ENCODE assay signal across 24 mouse cellular contexts in the genomic region with DNA sequence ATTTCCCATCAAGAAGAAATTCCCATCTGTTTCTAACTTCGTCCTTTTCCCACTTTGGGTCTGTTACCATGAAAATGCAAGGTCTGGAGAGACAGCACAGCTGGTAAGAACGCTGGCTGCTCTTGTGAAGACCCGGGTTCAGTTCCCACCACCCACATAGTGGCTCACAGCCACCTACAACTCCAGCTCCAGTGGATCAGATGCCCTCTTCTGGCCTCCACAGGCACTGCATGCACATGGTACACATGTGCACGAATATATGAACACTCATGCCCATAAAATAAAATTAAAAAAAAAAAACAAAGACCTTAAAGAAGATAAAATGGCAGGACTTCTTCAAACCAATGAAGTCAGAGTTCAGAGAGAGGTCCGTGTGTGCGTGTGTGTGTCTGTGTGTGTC. TPM values are rescaled to one million over a fixed set of nuclear protein-coding genes. Genes with fewer than 3 reads are reported as not detected.
DNase-seq lines count a peak whose midpoint lies in the region; ATAC-seq and TF ChIP-seq lines count a peak whose summit lies in the region.
"Had no signal": no experiment of that assay in that cellular context is flagged by ENCODE, and none has a peak within 500 bp of the region (broad histone marks: within the 10 kb centered on the region; RNA-seq: fewer than 3 reads in every experiment).

No protein-coding gene starts in this region.

- no peaks in the 10 kb centered on the region for H3K27me3 ChIP-seq in midbrain, embryonic 11.5 days (ENCODE audit: control insufficient read depth, insufficient read depth, low read length)
- H3K27me3 ChIP-seq in midbrain, embryonic 10.5 days (ENCODE audit: low read depth, poor library complexity, severe bottlenecking): no peaks in the 10 kb centered on the region
- H3K27me3 ChIP-seq in stomach, postnatal 0 days (ENCODE audit: control insufficient read depth, insufficient read depth, low read length): no peaks in the 10 kb centered on the region
- H3K27me3 ChIP-seq in embryonic facial prominence, embryonic 10.5 days (replicated peaks; ENCODE audit: low read depth, poor library complexity, severe bottlenecking): no peaks in the 10 kb centered on the region
- H3K27me3 ChIP-seq: CH12.LX; embryonic facial prominence, embryonic 13.5 days; heart, embryonic 13.5 days; intestine, embryonic 15.5 days; liver, embryonic 15.5 days; midbrain, embryonic 12.5 days; neural tube, embryonic 13.5 days had no signal

- H3K9ac ChIP-seq in midbrain, embryonic 11.5 days (ENCODE audit: low read length): no peak overlapping the region
- H3K9ac ChIP-seq in stomach, postnatal 0 days (ENCODE audit: low read length): no peak overlapping the region
- H3K9ac ChIP-seq: embryonic facial prominence, embryonic 13.5 days; heart, embryonic 13.5 days; hindbrain, embryonic 14.5 days; intestine, embryonic 15.5 days; liver, embryonic 15.5 days; midbrain, embryonic 12.5 days; neural tube, embryonic 13.5 days had no signal

- no peak overlapping the region for H3K4me3 ChIP-seq in gastrocnemius, adult 2 months
- no peak overlapping the region for H3K4me3 ChIP-seq in left cerebral cortex, adult 2 months
- no peak overlapping the region for H3K4me3 ChIP-seq in midbrain, embryonic 11.5 days (ENCODE audit: low read depth, low read length)
- H3K4me3 ChIP-seq in midbrain, embryonic 10.5 days: no peak overlapping the region
- H3K4me3 ChIP-seq in stomach, postnatal 0 days (ENCODE audit: low read depth, low read length): no peak overlapping the region
- H3K4me3 ChIP-seq in embryonic facial prominence, embryonic 10.5 days: no peak overlapping the region
- H3K4me3 ChIP-seq: embryonic facial prominence, embryonic 13.5 days; heart, embryonic 13.5 days; intestine, embryonic 15.5 days; limb, embryonic 10.5 days; liver, embryonic 15.5 days; midbrain, embryonic 12.5 days; neural tube, embryonic 13.5 days had no signal

- no peak for DNase-seq in gastrocnemius, adult 2 months
- no peak for DNase-seq in gastrocnemius, adult 8-10 months (ENCODE audit: low spot score in 2 of 2)
- DNase-seq in left cerebral cortex, adult 2 months (ENCODE audit: extremely low spot score in 1 of 2, low spot score in 2 of 2): no peak
- DNase-seq in left cerebral cortex, adult 11 months (ENCODE audit: low spot score): no peak
- DNase-seq in midbrain, embryonic 11.5 days (ENCODE audit: low spot score, missing footprints): peak; percentile 44
- DNase-seq in midbrain, embryonic 10.5 days (ENCODE audit: low spot score): no peak
- DNase-seq in stomach, postnatal 0 days (ENCODE audit: low spot score): no peak
- DNase-seq in embryonic facial prominence, embryonic 10.5 days (ENCODE audit: low spot score): no peak
- DNase-seq: adrenal gland, adult 8-10 months; cerebellum, adult 11 months; cerebellum, postnatal 10 days; kidney, postnatal 10 days; thymus, adult 18-20 months; thymus, postnatal 4 days had no signal

- intact Hi-C loops in gastrocnemius, adult 2 months (cut with DNase I): no loop called here
- intact Hi-C loops in left cerebral cortex, adult 2 months (cut with DNase I): no loop called here

- H3K4me1 ChIP-seq in midbrain, embryonic 11.5 days (ENCODE audit: control insufficient read depth, insufficient read depth, low read length): no peaks in the 10 kb centered on the region
- no peaks in the 10 kb centered on the region for H3K4me1 ChIP-seq in midbrain, embryonic 10.5 days
- no peaks in the 10 kb centered on the region for H3K4me1 ChIP-seq in stomach, postnatal 0 days (replicated peaks; ENCODE audit: control insufficient read depth, insufficient read depth)
- H3K4me1 ChIP-seq in embryonic facial prominence, embryonic 10.5 days: no peaks in the 10 kb centered on the region
- H3K4me1 ChIP-seq: intestine, embryonic 15.5 days; limb, embryonic 10.5 days; liver, embryonic 15.5 days; midbrain, embryonic 12.5 days; neural tube, embryonic 13.5 days had no signal

- TF ChIP-seq CTCF in gastrocnemius, adult 2 months (IDR thresholded peaks at IDR 0.05): peak; percentile 18; the same call in 1 of the 2 replicates
- peak; percentile 24; the same call in 1 of the 2 replicates for TF ChIP-seq CTCF in left cerebral cortex, adult 2 months (IDR thresholded peaks at IDR 0.05)
- TF ChIP-seq CTCF in stomach, postnatal 0 days (IDR thresholded peaks at IDR 0.05; ENCODE audit: low read depth): peak; percentile 37

- no peak for ATAC-seq in midbrain, embryonic 11.5 days (ENCODE audit: low FRiP score)
- ATAC-seq in stomach, postnatal 0 days (ENCODE audit: low FRiP score, low TSS enrichment): no peak
- ATAC-seq: intestine, embryonic 15.5 days had no signal

- peaks cover 3% of the 10 kb centered on the region; the same call in 1 of the 2 replicates for H3K36me3 ChIP-seq in midbrain, embryonic 11.5 days (ENCODE audit: control insufficient read depth, insufficient read depth, low read length)
- H3K36me3 ChIP-seq in midbrain, embryonic 10.5 days: peaks cover 51% of the 10 kb centered on the region
- peaks cover 3% of the 10 kb centered on the region; the same call in 1 of the 2 replicates for H3K36me3 ChIP-seq in stomach, postnatal 0 days (ENCODE audit: control insufficient read depth, insufficient read depth, low read length)
- H3K36me3 ChIP-seq in embryonic facial prominence, embryonic 10.5 days (replicated peaks): peaks cover 47% of the 10 kb centered on the region

- TF ChIP-seq EP300 in stomach, postnatal 0 days (optimal IDR thresholded peaks at IDR 0.05): no peak

- 94% methylated on average over 6 of the region's 6 CpGs for WGBS in midbrain, embryonic 11.5 days
- 97% methylated on average over 6 of the region's 6 CpGs for WGBS in midbrain, embryonic 10.5 days
- 98% methylated on average over 6 of the region's 6 CpGs for WGBS in stomach, postnatal 0 days
- 92% methylated on average over 6 of the region's 6 CpGs for WGBS in embryonic facial prominence, embryonic 10.5 days

- no peaks in the 10 kb centered on the region for H3K9me3 ChIP-seq in midbrain, embryonic 11.5 days (ENCODE audit: control insufficient read depth, low read length)
- no peaks in the 10 kb centered on the region for H3K9me3 ChIP-seq in midbrain, embryonic 10.5 days (replicated peaks)
- H3K9me3 ChIP-seq in stomach, postnatal 0 days (ENCODE audit: control insufficient read depth, low read length): no peaks in the 10 kb centered on the region
- peaks cover 8% of the 10 kb centered on the region; the same call in 1 of the 2 replicates for H3K9me3 ChIP-seq in embryonic facial prominence, embryonic 10.5 days
- H3K9me3 ChIP-seq: intestine, embryonic 15.5 days; limb, embryonic 10.5 days; liver, embryonic 15.5 days; midbrain, embryonic 12.5 days had no signal

- H3K4me2 ChIP-seq in midbrain, embryonic 11.5 days: no peak overlapping the region
- no peak overlapping the region for H3K4me2 ChIP-seq in stomach, postnatal 0 days (replicated peaks; ENCODE audit: low read depth)
- H3K4me2 ChIP-seq: embryonic facial prominence, embryonic 13.5 days; heart, embryonic 13.5 days; hindbrain, embryonic 14.5 days; intestine, embryonic 15.5 days; liver, embryonic 15.5 days; midbrain, embryonic 12.5 days; neural tube, embryonic 13.5 days had no signal

- H3K27ac ChIP-seq in gastrocnemius, adult 2 months: no peak overlapping the region
- no peak overlapping the region for H3K27ac ChIP-seq in left cerebral cortex, adult 2 months
- no peak overlapping the region for H3K27ac ChIP-seq in midbrain, embryonic 11.5 days (ENCODE audit: low read depth, low read length)
- no peak overlapping the region for H3K27ac ChIP-seq in midbrain, embryonic 10.5 days (replicated peaks)
- H3K27ac ChIP-seq in stomach, postnatal 0 days (replicated peaks): no peak overlapping the region
- no peak overlapping the region for H3K27ac ChIP-seq in embryonic facial prominence, embryonic 10.5 days (replicated peaks)
- H3K27ac ChIP-seq: embryonic facial prominence, embryonic 13.5 days; heart, embryonic 13.5 days; hindbrain, embryonic 14.5 days; intestine, embryonic 15.5 days; limb, embryonic 10.5 days; liver, embryonic 15.5 days; macrophage; midbrain, embryonic 12.5 days; neural tube, embryonic 13.5 days had no signal

RNA-seq across cellular contexts. Expression of a gene that starts 49.5 kb away (rescaled TPM):
- total RNA-seq in gastrocnemius, adult 2 months (2021): 10 to 100 TPM; 60.4 to 77.5 TPM
- total RNA-seq in gastrocnemius, adult 8-10 months (2022): 10 to 100 TPM; 77.8 to 89.1 (median 82.1) TPM
- 10 to 100 TPM; 50.6 to 52.2 TPM for total RNA-seq in left cerebral cortex, adult 2 months (2021)
- polyA plus RNA-seq in midbrain, embryonic 11.5 days (2014; fragmentation: Nextera tagmentation; extraction: Ambion mirVana): 21.0 and 22.4 TPM in 2 replicates
- polyA plus RNA-seq in midbrain, embryonic 10.5 days (2016; fragmentation: Nextera tagmentation; extraction: Ambion mirVana): 27.3 and 27.6 TPM in 2 replicates
- polyA plus RNA-seq in stomach, postnatal 0 days (2015; fragmentation: Nextera tagmentation; extraction: Ambion mirVana): 17.4 and 19.0 TPM in 2 replicates
- polyA plus RNA-seq in embryonic facial prominence, embryonic 10.5 days (2016; fragmentation: Nextera tagmentation; extraction: Ambion mirVana): 27.0 TPM in 2 replicates
